Mouse (Mus musculus) adrenal gland, adult 18-20 months (tissue): ENCODE results near the gene Gde1. TPM values are rescaled to one million over a fixed set of nuclear protein-coding genes. Genes with fewer than 3 reads are reported as not detected.

ENCODE experiments used
- total RNA-seq, 2 experiments: library from RNA; stranded (reverse); gene quantifications; 1 replicate in 1 of 2; 2 replicates in 1 of 2; pipeline ENCODE4 v1.2.3; 2021

Gene Gde1
- total RNA-seq, 2 experiments from 2014 or later = 116 to 138 TPM

Other genes starting within 250 kb of the Gde1 start
- 10 to 100 TPM; 13.2 to 14.3 TPM for gene Itpripl2, start 213.8 kb downstream of the Gde1 start, total RNA-seq
- 10 to 100 TPM; 38.7 to 56.5 TPM for gene Coq7, start 172.4 kb downstream of the Gde1 start, total RNA-seq
- gene Tmc7, start 121.0 kb downstream of the Gde1 start, total RNA-seq = 1 to 10 TPM in 1 of 2 experiments, under 1 TPM in 1; 0.36 to 1.3 TPM
- under 1 TPM in 1 of 2 experiments, not detected in 1; 0.06 TPM for gene Tmc5, start 108.5 kb downstream of the Gde1 start, total RNA-seq
- gene Ccp110, start 6.8 kb upstream of the Gde1 start, total RNA-seq = 1 to 10 TPM; 5.6 to 5.9 TPM
- 10 to 100 TPM; 50.7 to 51.1 TPM for gene Vps35l, start 34.4 kb upstream of the Gde1 start, total RNA-seq
- gene Iqck, start 150.0 kb upstream of the Gde1 start, total RNA-seq = 10 to 100 TPM; 12.1 to 33.9 TPM
- 10 to 100 TPM; 45.1 to 78.7 TPM for gene Knop1, start 150.5 kb upstream of the Gde1 start, total RNA-seq